Mouse (Mus musculus) cerebellum, adult 2 months (tissue): ENCODE results near the gene Olfr307.

Experiments used
- CTCF ChIP-seq: fragments of 200-500 bp; IDR thresholded peaks from 2 replicates; pipeline ENCODE4 v1.5.1; 2011; ENCODE audit warnings: low read depth, mild to moderate bottlenecking, control low read depth, low read length, moderate library complexity, borderline replicate concordance; ENCODE audit not compliant: insufficient read depth
- POLR2A ChIP-seq: fragments of 200-500 bp; IDR thresholded peaks from 2 replicates; pipeline ENCODE4 v1.6.1; 2011; ENCODE audit warnings: low read length, control low read depth, borderline replicate concordance; ENCODE audit not compliant: insufficient read depth

DNA sequence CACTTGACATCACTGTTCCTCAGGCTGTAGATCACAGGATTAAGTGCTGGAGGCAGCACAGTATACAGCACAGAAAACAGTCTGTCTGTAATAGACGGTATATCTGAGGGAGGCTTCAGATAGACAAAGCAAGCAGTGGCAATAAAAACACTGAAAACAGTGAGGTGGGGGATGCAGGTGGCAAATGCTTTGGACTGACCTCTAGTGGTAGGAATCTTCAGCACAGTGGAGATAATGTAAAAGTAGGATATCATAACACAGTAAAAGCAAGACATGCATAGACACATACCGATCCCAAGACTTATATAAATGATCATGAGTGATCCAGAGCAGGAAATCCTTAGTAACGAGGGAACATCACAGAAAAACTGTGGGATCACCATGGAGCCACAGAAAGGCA, 48.4 kb upstream of the Olfr307 start:
- TF ChIP-seq CTCF = no peak
- TF ChIP-seq POLR2A = no peak
